Mouse (Mus musculus) cortical plate, adult 2 months (tissue): Measurements from ENCODE around the gene Immp2l.

Source experiments
- CTCF ChIP-seq: fragments of 200-500 bp; IDR thresholded peaks from 2 replicates; pipeline ENCODE4 v1.5.1; 2011; ENCODE audit warnings: mild to moderate bottlenecking, control low read depth, low read length; ENCODE audit not compliant: insufficient read depth; ENCODE audit errors: extremely low read depth
- POLR2A ChIP-seq: fragments of 200-500 bp; IDR thresholded peaks from 2 replicates; pipeline ENCODE4 v1.6.1; 2011; ENCODE audit warnings: mild to moderate bottlenecking, low read length, control low read depth; ENCODE audit not compliant: insufficient read depth; ENCODE audit errors: extremely low read depth

DNA sequence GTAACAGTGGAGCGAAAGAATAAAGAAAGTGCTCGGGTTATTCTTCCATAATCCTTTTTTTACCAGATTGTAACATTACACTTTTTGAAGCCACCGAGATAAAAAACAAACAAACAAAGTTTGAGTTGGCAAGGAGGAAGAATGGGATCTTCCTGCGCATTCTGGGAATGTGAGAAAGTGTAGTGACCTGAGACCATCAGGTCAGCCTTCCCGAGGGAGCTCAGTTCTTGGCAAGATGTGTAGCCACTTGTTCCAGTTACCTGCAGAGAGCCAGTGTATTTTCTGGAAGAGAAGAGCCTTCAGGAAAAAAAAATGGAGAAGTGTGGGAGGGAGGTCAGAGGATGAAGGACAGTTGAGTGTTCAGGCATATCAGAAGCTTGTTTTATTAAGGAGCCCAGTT lies 569.5 kb downstream of the Immp2l start:
- TF ChIP-seq POLR2A = no peak
- no peak for TF ChIP-seq CTCF
